Mouse (Mus musculus) layer of hippocampus, postnatal 10 days (tissue): Measurements from ENCODE around the gene Tceal3. TPM values are rescaled to one million over a fixed set of nuclear protein-coding genes. Genes with fewer than 3 reads are reported as not detected.
"Not testable (repeated sequence)": the region's sequence is repeated elsewhere in the genome, so short reads cannot be mapped to it uniquely, and the experiment has no call there.

Source experiments
- DNase-seq, 2 experiments: peaks; one replicate each; pipeline ENCODE4 v3.0.0; 2021; ENCODE audit warnings: low spot score in 2 of 2
- total RNA-seq, 2 experiments: library from RNA; stranded (reverse); gene quantifications; 2 replicates each; pipeline ENCODE4 v1.2.3; 2021

Gene Tceal3
- total RNA-seq, 2 experiments from 2014 or later = 138 to 140 TPM

DNA sequence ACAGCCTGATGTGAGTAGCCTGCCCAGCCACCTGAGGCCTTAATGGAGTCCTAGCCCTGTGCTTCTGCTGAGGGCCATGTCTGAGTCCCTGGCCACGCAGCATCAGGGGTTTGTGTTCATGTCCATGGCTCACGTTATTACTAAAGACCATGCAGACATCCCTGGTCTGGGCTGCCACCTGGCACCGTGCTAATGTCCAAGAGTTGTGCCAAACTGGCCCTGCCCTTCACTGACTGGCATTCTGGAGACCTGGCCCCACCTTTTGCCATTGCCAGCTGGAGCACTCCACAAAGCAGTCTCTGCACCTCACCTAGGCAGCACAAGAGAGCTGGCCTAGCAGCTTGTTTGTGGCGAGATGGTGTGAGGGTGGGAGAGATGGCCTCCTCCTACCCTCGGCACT is 102.6 kb downstream of the Tceal3 start:
- DNase-seq = no peak

GRCm38 (mm10) chrX:136707446-136708167 is 117.0 kb downstream of the Tceal3 start, which contains the start of gene Tceal1:
TSS of gene Tceal1 (plus strand) at chrX:136707982.
- DNase-seq = peak; percentile 61 to 74

GRCm38 (mm10) chrX:136708168-136708681 is 117.6 kb downstream of the Tceal3 start:
- peak; percentile 42 to 62 for DNase-seq

- peak in 1 of 2 experiments; percentile 16 for DNase-seq
Observed at GRCm38 (mm10) chrX:136708782-136709181, 118.1 kb downstream of the Tceal3 start.

DNA sequence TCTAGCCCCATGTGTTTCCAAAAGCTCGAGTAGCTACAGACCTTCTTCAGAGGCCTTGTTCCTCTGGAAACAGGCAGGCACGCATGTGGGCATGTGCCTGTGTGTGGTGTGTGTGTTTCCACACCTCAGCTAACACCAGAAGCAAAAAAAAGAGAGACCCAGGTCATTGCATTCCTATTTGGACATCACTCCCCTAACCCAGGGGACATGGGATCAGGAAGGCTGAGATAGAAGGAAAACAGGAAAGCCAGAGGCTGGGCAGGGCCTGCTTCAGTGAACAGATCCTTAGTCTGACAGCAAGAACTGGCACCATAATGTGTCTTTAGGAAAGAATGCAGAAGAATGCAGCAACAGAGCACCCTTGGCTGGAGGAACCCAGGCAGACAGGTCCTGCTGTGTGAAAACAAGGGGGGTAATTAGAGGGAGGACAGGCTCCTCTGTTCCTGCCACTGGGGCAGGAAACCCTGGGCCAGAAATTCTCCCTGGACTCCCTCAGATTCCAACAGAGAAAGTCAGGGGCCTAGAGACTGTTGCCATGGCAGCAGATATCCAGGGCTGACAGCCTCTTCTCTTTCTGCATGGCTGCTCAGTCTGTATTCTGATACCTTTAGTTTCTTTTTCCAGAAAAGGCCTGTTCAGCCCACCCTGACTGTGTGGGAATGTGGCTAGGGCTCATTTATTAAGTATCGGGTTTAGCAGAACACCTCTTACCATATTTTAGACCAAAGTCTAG is 124.3 kb downstream of the Tceal3 start:
- DNase-seq = not testable (repeated sequence)

Other genes with a start within 250 kb of the Tceal3 start
- not detected for gene Kir3dl1, start 72.8 kb upstream of the Tceal3 start, total RNA-seq
- gene Kir3dl2, start 46.8 kb upstream of the Tceal3 start, total RNA-seq = under 1 TPM in 1 of 2 experiments, not detected in 1; 0.41 TPM
- 10 to 100 TPM; 13.5 to 14.6 TPM for gene Tceal1, start 117.1 kb downstream of the Tceal3 start, total RNA-seq
- gene Morf4l2, start 152.8 kb downstream of the Tceal3 start, total RNA-seq = 100 to 1,000 TPM; 467 to 472 TPM
- under 1 TPM in 1 of 2 experiments, not detected in 1; 0.39 TPM for gene Glra4, start 189.3 kb downstream of the Tceal3 start, total RNA-seq
- 100 to 1,000 TPM; 102 to 115 TPM for gene Plp1, start 231.8 kb downstream of the Tceal3 start, total RNA-seq